Mouse (Mus musculus): ENCODE data around the gene Tnk1.

- no peak for TF ChIP-seq CTCF (IDR thresholded peaks at IDR 0.05; ENCODE audit: low read depth, low read length)
- TF ChIP-seq GATA1 (IDR thresholded peaks at IDR 0.05; ENCODE audit: borderline replicate concordance, low read length) = no peak
- no peak for TF ChIP-seq POLR2AphosphoS5 (IDR thresholded peaks at IDR 0.05; ENCODE audit: insufficient replicate concordance, low read depth, low read length)
- TF ChIP-seq TAL1 (conservative IDR thresholded peaks at IDR 0.05; ENCODE audit: low read depth, low read length) = no peak
These were observed 36.8 kb upstream of the Tnk1 start, which contains the start of gene Acap1 for GRCm38 (mm10) chr11:69895291-69895690.

Data from G1E (cell line).